Mouse (Mus musculus): Measurements from ENCODE around the gene Ube2cbp. TPM values are rescaled to one million over a fixed set of nuclear protein-coding genes. Genes with fewer than 3 reads are reported as not detected.

The Ube2cbp gene
- polyA plus RNA-seq, 1 experiment from 2014 or later = 7.4 TPM

GRCm38 (mm10) chr9:86423331-86423730 is 41.4 kb downstream of the Ube2cbp start:
- 78% methylated on average over 4 of the region's 4 CpGs for WGBS
- no peak overlapping the region for H3K9ac ChIP-seq (replicated peaks)
- no peak overlapping the region for H3K4me3 ChIP-seq (replicated peaks)
- H3K27me3 ChIP-seq = no peaks in the 10 kb centered on the region
- no peak overlapping the region for H3K4me2 ChIP-seq
- H3K4me1 ChIP-seq (replicated peaks) = no peaks in the 10 kb centered on the region
- H3K36me3 ChIP-seq = no peaks in the 10 kb centered on the region
- no peaks in the 10 kb centered on the region for H3K9me3 ChIP-seq
- no peak overlapping the region for H3K27ac ChIP-seq
- ATAC-seq (ENCODE audit: insufficient number of reproducible peaks, insufficient read depth, low FRiP score, low TSS enrichment, low read depth) = no peak

- 80% methylated on average over 6 of the region's 6 CpGs for WGBS
- no peak overlapping the region for H3K4me3 ChIP-seq (replicated peaks)
- H3K27me3 ChIP-seq = no peaks in the 10 kb centered on the region
- H3K36me3 ChIP-seq = no peaks in the 10 kb centered on the region
- H3K9ac ChIP-seq (replicated peaks) = no peak overlapping the region
- H3K9me3 ChIP-seq = no peaks in the 10 kb centered on the region
- H3K4me2 ChIP-seq = no peak overlapping the region
- no peaks in the 10 kb centered on the region for H3K4me1 ChIP-seq (replicated peaks)
- ATAC-seq (ENCODE audit: insufficient number of reproducible peaks, insufficient read depth, low FRiP score, low TSS enrichment, low read depth) = no peak
- no peak overlapping the region for H3K27ac ChIP-seq
Observed at GRCm38 (mm10) chr9:86419366-86419765, 45.4 kb downstream of the Ube2cbp start.

GRCm38 (mm10) chr9:86417971-86418370 is 46.8 kb downstream of the Ube2cbp start:
- Histone ChIP-seq H3K9ac (replicated peaks) (no peak overlapping the region), H3K4me3 (replicated peaks) (no peak overlapping the region), H3K36me3 (no peaks in the 10 kb centered on the region), H3K4me2 (no peak overlapping the region), H3K27me3 (no peaks in the 10 kb centered on the region), H3K27ac (no peak overlapping the region), H3K9me3 (no peaks in the 10 kb centered on the region), H3K4me1 (replicated peaks) (no peaks in the 10 kb centered on the region)
- 88% methylated on average over 1 of the region's 1 CpGs for WGBS
- no peak for ATAC-seq (ENCODE audit: insufficient number of reproducible peaks, insufficient read depth, low FRiP score, low TSS enrichment, low read depth)

GRCm38 (mm10) chr9:86395785-86396184 is 69.0 kb downstream of the Ube2cbp start:
- no peak overlapping the region for H3K4me3 ChIP-seq (replicated peaks)
- H3K4me2 ChIP-seq = no peak overlapping the region
- no peak for ATAC-seq (ENCODE audit: insufficient number of reproducible peaks, insufficient read depth, low FRiP score, low TSS enrichment, low read depth)
- no peaks in the 10 kb centered on the region for H3K4me1 ChIP-seq (replicated peaks)
- WGBS = 84% methylated on average over 6 of the region's 6 CpGs
- H3K9me3 ChIP-seq = no peaks in the 10 kb centered on the region; the same call in 1 of the 2 replicates
- H3K9ac ChIP-seq (replicated peaks) = no peak overlapping the region
- H3K27me3 ChIP-seq = no peaks in the 10 kb centered on the region
- no peaks in the 10 kb centered on the region for H3K36me3 ChIP-seq
- no peak overlapping the region for H3K27ac ChIP-seq

GRCm38 (mm10) chr9:86395012-86395411 is 69.7 kb downstream of the Ube2cbp start:
- H3K27ac ChIP-seq = no peak overlapping the region
- 86% methylated on average over 1 of the region's 1 CpGs for WGBS
- no peaks in the 10 kb centered on the region for H3K4me1 ChIP-seq (replicated peaks)
- H3K9ac ChIP-seq (replicated peaks) = no peak overlapping the region
- ATAC-seq (ENCODE audit: insufficient number of reproducible peaks, insufficient read depth, low FRiP score, low TSS enrichment, low read depth) = no peak
- H3K36me3 ChIP-seq = no peaks in the 10 kb centered on the region
- H3K9me3 ChIP-seq = no peaks in the 10 kb centered on the region; the same call in 1 of the 2 replicates
- H3K4me3 ChIP-seq (replicated peaks) = no peak overlapping the region
- no peaks in the 10 kb centered on the region for H3K27me3 ChIP-seq
- no peak overlapping the region for H3K4me2 ChIP-seq

- no peaks in the 10 kb centered on the region for H3K4me1 ChIP-seq (replicated peaks)
- no peaks in the 10 kb centered on the region for H3K9me3 ChIP-seq
- no peak overlapping the region for H3K4me2 ChIP-seq
- H3K27me3 ChIP-seq = no peaks in the 10 kb centered on the region
- H3K36me3 ChIP-seq = no peaks in the 10 kb centered on the region
- H3K4me3 ChIP-seq (replicated peaks) = no peak overlapping the region
- no peak overlapping the region for H3K27ac ChIP-seq
- WGBS = 57% methylated on average over 8 of the region's 8 CpGs
- ATAC-seq (ENCODE audit: insufficient number of reproducible peaks, insufficient read depth, low FRiP score, low TSS enrichment, low read depth) = no peak
- no peak overlapping the region for H3K9ac ChIP-seq (replicated peaks)
Observed at GRCm38 (mm10) chr9:86393586-86394272, 71.0 kb downstream of the Ube2cbp start.

GRCm38 (mm10) chr9:86391467-86391866 is 73.3 kb downstream of the Ube2cbp start:
- ATAC-seq (ENCODE audit: insufficient number of reproducible peaks, insufficient read depth, low FRiP score, low TSS enrichment, low read depth) = no peak
- H3K27ac ChIP-seq = no peak overlapping the region
- H3K36me3 ChIP-seq = no peaks in the 10 kb centered on the region
- no peak overlapping the region for H3K9ac ChIP-seq (replicated peaks)
- no peak overlapping the region for H3K4me3 ChIP-seq (replicated peaks)
- H3K4me2 ChIP-seq = no peak overlapping the region
- H3K27me3 ChIP-seq = no peaks in the 10 kb centered on the region
- H3K9me3 ChIP-seq = no peaks in the 10 kb centered on the region
- no peaks in the 10 kb centered on the region for H3K4me1 ChIP-seq (replicated peaks)

- Histone ChIP-seq H3K4me1 (replicated peaks) (no peaks in the 10 kb centered on the region), H3K4me3 (replicated peaks) (no peak overlapping the region), H3K9me3 (no peaks in the 10 kb centered on the region), H3K4me2 (no peak overlapping the region), H3K27ac (no peak overlapping the region), H3K27me3 (no peaks in the 10 kb centered on the region), H3K9ac (replicated peaks) (no peak overlapping the region), H3K36me3 (no peaks in the 10 kb centered on the region)
- WGBS = 72% methylated on average over 2 of the region's 2 CpGs
- no peak for ATAC-seq (ENCODE audit: insufficient number of reproducible peaks, insufficient read depth, low FRiP score, low TSS enrichment, low read depth)
Observed at GRCm38 (mm10) chr9:86390713-86391112, 74.0 kb downstream of the Ube2cbp start.

GRCm38 (mm10) chr9:86388538-86388937 is 76.2 kb downstream of the Ube2cbp start:
- no peak overlapping the region for H3K9ac ChIP-seq (replicated peaks)
- H3K36me3 ChIP-seq = no peaks in the 10 kb centered on the region
- no peak for ATAC-seq (ENCODE audit: insufficient number of reproducible peaks, insufficient read depth, low FRiP score, low TSS enrichment, low read depth)
- 57% methylated on average over 4 of the region's 4 CpGs for WGBS
- H3K4me1 ChIP-seq (replicated peaks) = no peaks in the 10 kb centered on the region
- H3K27ac ChIP-seq = no peak overlapping the region
- H3K9me3 ChIP-seq = peaks cover 2% of the 10 kb centered on the region; the same call in 1 of the 2 replicates
- H3K4me2 ChIP-seq = no peak overlapping the region
- H3K27me3 ChIP-seq = no peaks in the 10 kb centered on the region
- no peak overlapping the region for H3K4me3 ChIP-seq (replicated peaks)

GRCm38 (mm10) chr9:86376923-86377322 is 87.8 kb downstream of the Ube2cbp start:
- H3K9me3 ChIP-seq = no peaks in the 10 kb centered on the region

GRCm38 (mm10) chr9:86372783-86373567 is 91.8 kb downstream of the Ube2cbp start:
- Histone ChIP-seq H3K36me3 (no peaks in the 10 kb centered on the region), H3K27ac (no peak overlapping the region), H3K4me2 (no peak overlapping the region), H3K4me3 (replicated peaks) (no peak overlapping the region), H3K9ac (replicated peaks) (no peak overlapping the region), H3K4me1 (replicated peaks) (no peaks in the 10 kb centered on the region), H3K27me3 (no peaks in the 10 kb centered on the region), H3K9me3 (no peaks in the 10 kb centered on the region)
- WGBS = 51% methylated on average over 12 of the region's 12 CpGs
- no peak for ATAC-seq (ENCODE audit: insufficient number of reproducible peaks, insufficient read depth, low FRiP score, low TSS enrichment, low read depth)

More at GRCm38 (mm10) chr9:86376923-86377322, 87.8 kb downstream of the Ube2cbp start:
- ATAC-seq (ENCODE audit: insufficient number of reproducible peaks, insufficient read depth, low FRiP score, low TSS enrichment, low read depth) = no peak
- H3K27ac ChIP-seq = no peak overlapping the region
- H3K27me3 ChIP-seq = no peaks in the 10 kb centered on the region
- 62% methylated on average over 2 of the region's 2 CpGs for WGBS
- H3K4me1 ChIP-seq (replicated peaks) = no peaks in the 10 kb centered on the region
- no peak overlapping the region for H3K9ac ChIP-seq (replicated peaks)
- H3K4me3 ChIP-seq (replicated peaks) = no peak overlapping the region
- H3K36me3 ChIP-seq = no peaks in the 10 kb centered on the region
- H3K4me2 ChIP-seq = no peak overlapping the region

Data from limb, embryonic 12.5 days (tissue).